Mouse (Mus musculus) C2C12 (cell line): ENCODE measurements around the gene Lonp2.

Experiments used
- CEBPB ChIP-seq: IDR thresholded peaks from one replicate; pipeline ENCODE4 v1.6.1; 2011; ENCODE audit warnings: low read depth, mild to moderate bottlenecking, control low read depth, moderate library complexity
- CTCF ChIP-seq: IDR thresholded peaks from one replicate; pipeline ENCODE4 v1.5.1; 2011; ENCODE audit not compliant: control insufficient read depth, insufficient read depth, insufficient read length
- FOSL1 ChIP-seq: IDR thresholded peaks from one replicate; pipeline ENCODE4 v1.8.0; 2011; ENCODE audit warnings: mild to moderate bottlenecking, low read length; ENCODE audit not compliant: poor library complexity, insufficient read depth, severe bottlenecking
- MAX ChIP-seq: IDR thresholded peaks from one replicate; pipeline ENCODE4 v1.6.1; 2011; ENCODE audit warnings: mild to moderate bottlenecking, control low read depth
- MYOD1 ChIP-seq: IDR thresholded peaks from one replicate; pipeline ENCODE4 v1.6.1; 2011; ENCODE audit warnings: low read depth; ENCODE audit not compliant: control insufficient read depth, insufficient read length
- MYOG ChIP-seq: IDR thresholded peaks from one replicate; pipeline ENCODE4 v1.6.1; 2011; ENCODE audit not compliant: control insufficient read depth, insufficient read length; ENCODE audit errors: extremely low read depth

DNA sequence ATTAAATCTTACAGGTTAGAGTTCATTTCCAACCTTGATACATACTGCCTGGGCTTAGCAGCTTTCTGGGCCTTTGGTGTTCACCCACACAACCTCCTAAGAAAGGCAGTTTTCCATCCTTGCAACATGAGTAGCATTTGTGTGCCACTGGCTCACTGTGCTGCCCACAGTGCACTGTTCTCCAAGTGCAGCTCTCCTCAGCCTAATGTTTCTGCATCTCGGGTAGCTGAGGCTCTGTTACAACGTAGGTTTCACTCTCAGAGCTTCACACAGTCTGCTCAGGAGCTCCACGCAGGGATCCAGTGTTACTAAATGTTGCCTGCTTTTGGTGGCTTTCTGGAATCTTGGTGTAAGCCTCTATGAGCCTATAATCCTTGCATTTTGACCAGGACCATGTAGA lies 81.5 kb downstream of the Lonp2 start:
- TF ChIP-seq CTCF (no peak), MYOD1 (no peak), CEBPB (no peak), FOSL1 (no peak), MAX (no peak), MYOG (no peak)
